Mouse (Mus musculus) layer of hippocampus, postnatal 14 days (tissue): ENCODE measurements around the gene Elfn1. TPM values are rescaled to one million over a fixed set of nuclear protein-coding genes. Genes with fewer than 3 reads are reported as not detected.

Experiments
- DNase-seq, 2 experiments: peaks; one replicate each; pipeline ENCODE4 v3.0.0; 2021 to 2022; ENCODE audit warnings: low spot score in 2 of 2, mixed read lengths in 1 of 2
- total RNA-seq, 2 experiments: library from RNA; stranded (reverse); gene quantifications; 2 replicates each; pipeline ENCODE4 v1.2.3; 2021

The Elfn1 gene
- total RNA-seq, 2 experiments from 2014 or later: 29.9 to 33.8 TPM

DNA sequence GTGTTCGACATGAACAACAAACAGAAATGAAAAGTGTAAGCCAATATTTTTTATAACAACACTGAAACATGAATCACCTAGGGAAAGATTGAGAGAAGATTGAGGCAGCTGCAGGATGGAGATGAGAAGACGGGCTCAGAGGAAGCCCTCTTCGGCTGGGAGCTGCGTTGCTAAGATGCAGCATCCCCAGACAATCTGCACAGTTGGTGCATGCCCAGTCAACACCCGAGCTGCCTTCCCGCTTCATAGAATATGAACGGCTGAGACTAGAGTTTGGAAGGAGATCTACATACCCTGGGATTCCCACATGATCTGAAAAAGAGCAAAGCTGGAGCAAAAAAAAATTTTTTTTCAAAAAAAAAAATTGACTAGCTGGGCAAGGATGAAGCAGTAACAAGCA lies 111.0 kb downstream of the Elfn1 start:
- peak in 1 of 2 experiments; percentile 43 for DNase-seq

DNA sequence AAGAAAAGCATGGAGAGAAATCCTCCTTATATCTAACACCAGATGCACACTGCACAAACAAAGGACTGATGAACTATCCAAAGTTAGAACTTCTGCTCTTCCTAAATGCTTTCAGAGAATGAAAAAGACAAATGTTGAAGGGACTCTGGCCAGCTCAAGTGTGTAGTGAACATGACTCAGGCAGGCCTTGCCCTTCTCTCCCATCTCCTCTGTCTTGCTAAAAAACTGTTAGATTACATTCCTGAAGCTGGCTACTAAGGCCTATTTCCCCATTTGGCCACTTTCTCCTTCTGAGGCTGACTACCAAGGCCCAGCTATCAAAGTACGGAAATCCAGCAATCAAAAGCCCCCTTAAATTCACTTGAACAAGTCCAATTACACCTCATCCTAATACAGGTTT lies 111.9 kb downstream of the Elfn1 start:
- DNase-seq: no peak

DNA sequence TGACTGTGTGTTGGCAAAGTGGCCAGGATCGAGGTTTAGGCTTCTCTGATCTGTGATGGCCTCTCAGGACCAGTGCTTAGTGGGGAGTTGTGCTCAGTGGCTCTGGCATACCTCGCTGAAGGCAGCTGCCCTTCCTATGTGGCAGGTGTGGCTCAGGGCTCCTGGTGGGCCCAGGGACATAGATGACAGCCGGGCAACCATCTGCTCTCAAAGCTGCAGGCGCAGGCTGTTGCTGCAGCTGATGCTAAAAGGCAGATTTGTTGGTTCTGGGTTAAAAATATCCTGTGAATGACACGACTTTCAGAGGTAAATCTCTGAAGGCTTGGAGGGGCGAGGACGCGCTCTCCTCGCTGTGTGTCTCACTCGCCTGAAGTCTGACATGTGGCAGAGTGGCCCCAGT lies 114.0 kb downstream of the Elfn1 start:
- DNase-seq: peak; percentile 39 to 41

DNA sequence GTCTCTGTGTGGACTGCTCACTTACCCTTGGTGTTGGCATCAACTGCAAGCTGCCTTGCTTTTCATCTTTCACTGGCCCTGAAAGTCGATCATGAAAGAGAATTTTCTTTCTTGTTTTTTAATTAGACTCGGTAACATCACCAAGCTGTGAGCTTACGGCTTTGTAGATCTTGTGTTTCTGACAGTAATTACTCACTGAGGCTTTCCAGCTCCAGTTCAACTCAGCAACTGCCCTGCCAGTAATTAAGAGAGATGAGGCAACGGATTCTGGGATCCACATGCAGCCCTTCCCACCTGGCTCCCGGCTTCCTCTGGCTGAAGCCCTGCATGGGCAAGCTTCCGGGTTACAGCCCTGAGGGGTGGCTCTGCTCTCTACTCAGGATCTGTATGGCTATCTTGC lies 115.1 kb downstream of the Elfn1 start:
- DNase-seq: no peak

DNA sequence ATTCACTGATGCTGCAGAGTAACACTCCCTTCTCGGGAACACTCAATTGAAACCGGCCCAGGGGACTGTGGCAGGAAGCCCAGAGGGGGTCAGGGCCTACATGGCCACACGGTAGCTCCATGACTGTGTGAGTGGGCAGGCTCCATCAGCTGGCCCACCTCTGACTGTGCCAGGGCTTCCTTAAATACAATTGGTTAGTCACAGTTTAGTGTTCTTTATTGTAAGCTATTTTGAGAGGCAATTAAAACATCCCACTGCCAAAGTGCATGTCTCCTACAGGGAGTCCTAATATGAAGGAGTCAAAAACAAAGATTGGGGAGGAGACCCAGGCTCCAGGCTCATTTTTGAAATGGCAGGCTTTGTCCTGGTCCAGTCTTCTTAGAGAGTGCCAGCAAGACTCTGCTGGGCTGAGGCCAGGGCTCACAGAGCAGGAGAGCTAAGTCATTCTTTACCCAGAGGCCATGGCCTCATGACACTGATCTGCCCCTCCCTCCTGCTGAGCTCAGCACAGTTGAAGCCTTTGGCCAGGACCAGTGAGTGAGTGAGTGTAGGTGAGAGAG lies 116.3 kb downstream of the Elfn1 start:
- peak; percentile 43 to 65 for DNase-seq

Other genes starting within 250 kb of the Elfn1 start
- gene Micall2, start 171.6 kb upstream of the Elfn1 start, total RNA-seq: 1 to 10 TPM; 2.5 to 2.6 TPM
- 10 to 100 TPM; 83.6 to 97.2 TPM for gene Ints1, start 132.3 kb upstream of the Elfn1 start, total RNA-seq
- 10 to 100 TPM in 1 of 2 experiments, 1 to 10 TPM in 1; 9.4 to 10.4 TPM for gene Mafk, start 116.4 kb upstream of the Elfn1 start, total RNA-seq
- under 1 TPM; 0.48 to 0.57 TPM for gene Tmem184a, start 88.0 kb upstream of the Elfn1 start, total RNA-seq
- gene Gm26938, start 81.5 kb upstream of the Elfn1 start, total RNA-seq: not detected
- 10 to 100 TPM; 17.5 to 18.8 TPM for gene Psmg3, start 81.1 kb upstream of the Elfn1 start, total RNA-seq